Mouse (Mus musculus) liver, postnatal 0 days (tissue): ENCODE results near the gene Wdr19.

Experiments used
- CTCF ChIP-seq: sonication (generic); IDR thresholded peaks from 2 replicates; pipeline ENCODE4 v1.5.1; 2016; ENCODE audit warnings: antibody characterized with exemption, low read depth
- EP300 ChIP-seq: IDR thresholded peaks from 2 replicates; pipeline ENCODE4 v1.6.1; 2016; ENCODE audit warnings: antibody characterized with exemption, low read depth, mild to moderate bottlenecking

DNA sequence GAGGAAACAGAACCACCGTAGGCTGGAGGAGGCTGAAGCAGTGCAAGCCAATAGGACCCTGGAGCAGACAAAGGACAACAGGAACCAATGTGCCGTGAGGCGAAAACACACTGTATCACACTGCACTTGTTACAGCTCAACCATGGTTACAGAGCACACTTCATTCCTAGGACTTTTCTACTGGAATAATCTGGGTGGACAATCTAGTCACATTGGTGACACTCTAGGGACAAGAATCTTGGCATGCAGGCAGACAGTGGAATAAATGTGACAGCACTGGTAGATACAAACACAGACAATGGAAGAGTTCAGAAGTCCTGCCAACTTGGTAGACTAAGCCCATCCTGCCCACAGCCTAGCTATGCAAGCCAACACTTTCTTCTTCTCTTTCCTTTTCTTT is 81.7 kb downstream of the Wdr19 start:
- no peak for TF ChIP-seq EP300
- no peak for TF ChIP-seq CTCF
